Mouse (Mus musculus) liver, adult 2 months (tissue): Measurements from ENCODE around the gene Dixdc1. TPM values are rescaled to one million over a fixed set of nuclear protein-coding genes. Genes with fewer than 3 reads are reported as not detected.

Source experiments
- DNase-seq: peaks from one replicate; pipeline ENCODE4 v3.0.0-alpha.2; 2011; ENCODE audit warnings: low read depth, low spot score; ENCODE audit errors: extremely low read depth
- H3K27ac ChIP-seq: fragments of 200-500 bp; replicated peaks from 2 replicates; pipeline ENCODE4 v1.5.1; 2012; ENCODE audit warnings: low read depth, mild to moderate bottlenecking, control low read depth, inconsistent platforms, low read length; ENCODE audit not compliant: insufficient read depth
- H3K27me3 ChIP-seq: fragments of 200-500 bp; 2 replicates; pipeline ENCODE4 v1.6.1; 2012; ENCODE audit warnings: mild to moderate bottlenecking, moderate library complexity, low read length, inconsistent platforms; ENCODE audit not compliant: control insufficient read depth, insufficient read depth
- H3K36me3 ChIP-seq: fragments of 200-500 bp; 2 replicates; pipeline ENCODE4 v1.6.1; 2012; ENCODE audit warnings: low read length, inconsistent platforms; ENCODE audit not compliant: control insufficient read depth, insufficient read depth
- H3K4me1 ChIP-seq: fragments of 200-500 bp; 2 replicates; pipeline ENCODE4 v1.6.1; 2011; ENCODE audit warnings: low read length; ENCODE audit not compliant: control insufficient read depth, insufficient read depth
- H3K4me3 ChIP-seq: fragments of 200-500 bp; 2 replicates; pipeline ENCODE4 v1.5.1; 2011; ENCODE audit warnings: low read depth, mild to moderate bottlenecking, control low read depth, low read length, moderate library complexity; ENCODE audit not compliant: insufficient read depth
- H3K79me2 ChIP-seq: fragments of 200-500 bp; 2 replicates; pipeline ENCODE4 v1.6.1; 2012; ENCODE audit warnings: inconsistent platforms, mild to moderate bottlenecking, low read length, moderate library complexity; ENCODE audit not compliant: control insufficient read depth, insufficient read depth
- H3K9ac ChIP-seq: fragments of 200-500 bp; 2 replicates; pipeline ENCODE4 v1.6.1; 2012; ENCODE audit warnings: low read depth, mild to moderate bottlenecking, control low read depth, inconsistent platforms, low read length
- CTCF ChIP-seq: fragments of 200-500 bp; IDR thresholded peaks from 2 replicates; pipeline ENCODE4 v1.5.1; 2011; ENCODE audit warnings: low read depth, low read length, control low read depth
- POLR2A ChIP-seq: fragments of 200-500 bp; IDR thresholded peaks from 2 replicates; pipeline ENCODE4 v1.6.1; 2011; ENCODE audit warnings: low read length, control low read depth; ENCODE audit not compliant: insufficient read depth; ENCODE audit errors: extremely low read depth
- WGBS: fragments of 180-500 bp; shearing (Covaris S2); methylation state at CpG from one replicate; pipeline ENCODE4 v1.1.7; 2018; 5-methylcytosine and 5-hydroxymethylcytosine counted together
- polyA plus RNA-seq: library from polyadenylated mRNA; depleted of rRNA; stranded (reverse); fragments of >200 nt; gene quantifications from 2 replicates; pipeline ENCODE4 v1.2.3, GENCODE M21; 2012
- total RNA-seq: library from RNA; depleted of rRNA; stranded (reverse); fragments of >200 nt; gene quantifications from 2 replicates; pipeline ENCODE4 v1.2.3, GENCODE M21; 2014

Dixdc1 gene
- total and polyA plus RNA-seq, 2 experiments: 3.7 to 22.8 TPM

GRCm38 (mm10) chr9:50774026-50774462, 34.7 kb upstream of the Dixdc1 start:
- Histone ChIP-seq H3K4me3 (no peak overlapping the region), H3K36me3 (no peaks in the 10 kb centered on the region), H3K79me2 (peaks cover 4% of the 10 kb centered on the region; the same call in 1 of the 2 replicates), H3K9ac (no peak overlapping the region), H3K27ac (no peak overlapping the region), H3K4me1 (peaks cover 10% of the 10 kb centered on the region; the same call in 1 of the 2 replicates), H3K27me3 (no peaks in the 10 kb centered on the region)
- no peak for TF ChIP-seq CTCF
- no peak for DNase-seq
- 82% methylated on average over 4 of the region's 4 CpGs for WGBS

- Histone ChIP-seq H3K36me3 (no peaks in the 10 kb centered on the region), H3K27me3 (no peaks in the 10 kb centered on the region), H3K9ac (no peak overlapping the region), H3K4me3 (no peak overlapping the region), H3K4me1 (peaks cover 11% of the 10 kb centered on the region; the same call in 1 of the 2 replicates), H3K79me2 (no peaks in the 10 kb centered on the region), H3K27ac (no peak overlapping the region)
- 82% methylated on average over 2 of the region's 2 CpGs for WGBS
- DNase-seq: no peak
- TF ChIP-seq POLR2A (no peak), CTCF (no peak)
These were observed 30.7 kb upstream of the Dixdc1 start for GRCm38 (mm10) chr9:50770011-50770410.

GRCm38 (mm10) chr9:50768107-50769002, 29.0 kb upstream of the Dixdc1 start, which contains the start of gene Fdxacb1:
Gene Fdxacb1 (plus strand): TSS chr9:50768236.
- DNase-seq: peak; percentile 95
- Histone ChIP-seq H3K4me1 (peaks cover 4% of the 10 kb centered on the region; the same call in 1 of the 2 replicates), H3K36me3 (peaks cover 10% of the 10 kb centered on the region), H3K27me3 (no peaks in the 10 kb centered on the region), H3K4me3 (peak within 1 kb of the TSS; percentile 76), H3K9ac (peak within 1 kb of the TSS; percentile 83), H3K79me2 (no peaks in the 10 kb centered on the region), H3K27ac (peak within 1 kb of the TSS; percentile 98)
- WGBS: 2% methylated on average over 59 of the region's 59 CpGs
- TF ChIP-seq CTCF: peak; percentile 78
- peak; percentile 31; the same call in 1 of the 2 replicates for TF ChIP-seq POLR2A

GRCm38 (mm10) chr9:50767531-50768106, 28.3 kb upstream of the Dixdc1 start:
- Histone ChIP-seq H3K4me3 (peak overlapping the region; percentile 76), H3K36me3 (peaks cover 13% of the 10 kb centered on the region), H3K4me1 (peaks cover 4% of the 10 kb centered on the region; the same call in 1 of the 2 replicates), H3K9ac (peak overlapping the region; percentile 69), H3K27ac (peak overlapping the region; percentile 75), H3K27me3 (no peaks in the 10 kb centered on the region), H3K79me2 (no peaks in the 10 kb centered on the region)
- 2% methylated on average over 17 of the region's 17 CpGs for WGBS
- DNase-seq: no peak
- TF ChIP-seq CTCF (no peak), POLR2A (peak; percentile 35; the same call in 1 of the 2 replicates)

GRCm38 (mm10) chr9:50763331-50763730, 24.0 kb upstream of the Dixdc1 start:
- DNase-seq: no peak
- Histone ChIP-seq H3K9ac (no peak overlapping the region), H3K27ac (no peak overlapping the region), H3K27me3 (no peaks in the 10 kb centered on the region), H3K79me2 (no peaks in the 10 kb centered on the region), H3K4me1 (no peaks in the 10 kb centered on the region; the same call in 1 of the 2 replicates), H3K4me3 (no peak overlapping the region), H3K36me3 (peaks cover 13% of the 10 kb centered on the region)
- 75% methylated on average over 1 of the region's 1 CpGs for whole genome bisulfite sequencing
- no peak for TF ChIP-seq POLR2A
- TF ChIP-seq CTCF: peak; percentile 54
